Mouse (Mus musculus): ENCODE results near the gene Il20rb.

Il20rb gene

DNA sequence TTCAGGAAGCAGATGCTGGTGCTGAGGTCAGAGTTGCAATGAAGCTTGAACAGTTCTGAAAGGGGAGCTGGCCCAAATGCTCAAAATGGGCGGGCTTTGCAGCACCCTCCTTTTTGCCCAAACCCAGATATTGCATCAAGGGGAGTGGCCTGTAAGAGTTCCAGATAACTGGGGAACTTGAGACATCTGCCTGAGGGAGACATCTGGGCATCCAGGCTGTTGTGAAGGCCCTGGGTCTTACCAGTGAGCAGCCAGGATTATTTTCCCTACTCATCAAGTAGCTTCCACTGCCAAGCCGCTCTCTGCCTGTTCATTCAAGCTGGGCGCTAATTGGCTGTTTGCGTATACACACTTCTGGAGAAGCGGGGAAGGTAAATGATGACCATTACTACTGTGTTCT lies at the start of gene Il20rb:
Il20rb (minus strand) TSS at position 358 of the 400 bp plus-strand sequence.
- DNase-seq (ENCODE audit: low spot score in 2 of 2), result no peak

DNA sequence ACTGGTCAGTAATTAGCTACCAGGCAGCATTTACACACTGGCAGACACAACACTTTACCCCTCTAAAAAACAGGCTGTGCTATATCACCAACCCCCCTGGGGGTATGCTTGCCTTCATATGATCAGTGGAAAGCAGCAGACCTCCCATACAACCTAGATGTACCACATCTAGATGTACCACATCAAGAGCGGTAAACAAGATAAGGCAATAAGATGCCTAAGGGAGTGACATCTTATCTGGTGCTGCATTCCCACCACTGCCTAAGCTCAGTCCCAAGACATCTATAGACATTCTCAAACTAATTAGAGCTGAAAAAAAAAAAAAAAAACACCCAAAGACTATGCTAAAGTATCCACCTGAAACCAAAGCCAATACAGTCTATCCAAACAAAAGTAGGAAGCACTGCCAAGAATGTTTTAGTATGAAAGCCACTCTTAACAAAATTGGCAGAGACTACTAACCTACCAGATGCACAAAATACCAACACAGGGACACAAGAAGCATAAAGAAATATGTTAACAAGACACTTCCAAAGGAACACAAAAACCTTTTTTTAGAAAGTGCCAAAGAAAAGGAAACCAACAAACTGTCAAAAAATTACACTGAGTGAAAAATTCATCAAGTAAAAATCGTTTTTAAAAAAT lies 49.2 kb upstream of the Il20rb start:
- no peak for DNase-seq (ENCODE audit: low spot score in 2 of 2)

DNA sequence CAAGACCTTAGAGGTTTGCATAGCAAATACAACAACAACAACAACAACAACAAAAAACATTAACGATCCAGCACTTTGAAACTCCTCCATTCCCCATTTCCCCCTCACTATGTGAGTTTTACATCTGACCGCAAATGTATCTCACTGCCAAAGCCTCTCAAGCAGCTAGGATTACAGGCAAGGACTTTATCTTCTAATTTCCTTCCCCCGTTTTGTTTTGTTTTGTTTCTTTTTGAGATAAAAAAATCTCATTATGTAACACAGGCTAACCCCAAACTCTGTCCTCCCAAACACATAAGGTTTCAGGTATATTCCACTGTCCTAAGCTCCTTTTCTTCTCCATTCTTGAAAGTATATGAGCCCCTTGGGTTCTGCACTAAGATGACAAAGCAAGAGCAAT lies 48.1 kb upstream of the Il20rb start:
- no peak for DNase-seq (ENCODE audit: low spot score in 2 of 2)

DNA sequence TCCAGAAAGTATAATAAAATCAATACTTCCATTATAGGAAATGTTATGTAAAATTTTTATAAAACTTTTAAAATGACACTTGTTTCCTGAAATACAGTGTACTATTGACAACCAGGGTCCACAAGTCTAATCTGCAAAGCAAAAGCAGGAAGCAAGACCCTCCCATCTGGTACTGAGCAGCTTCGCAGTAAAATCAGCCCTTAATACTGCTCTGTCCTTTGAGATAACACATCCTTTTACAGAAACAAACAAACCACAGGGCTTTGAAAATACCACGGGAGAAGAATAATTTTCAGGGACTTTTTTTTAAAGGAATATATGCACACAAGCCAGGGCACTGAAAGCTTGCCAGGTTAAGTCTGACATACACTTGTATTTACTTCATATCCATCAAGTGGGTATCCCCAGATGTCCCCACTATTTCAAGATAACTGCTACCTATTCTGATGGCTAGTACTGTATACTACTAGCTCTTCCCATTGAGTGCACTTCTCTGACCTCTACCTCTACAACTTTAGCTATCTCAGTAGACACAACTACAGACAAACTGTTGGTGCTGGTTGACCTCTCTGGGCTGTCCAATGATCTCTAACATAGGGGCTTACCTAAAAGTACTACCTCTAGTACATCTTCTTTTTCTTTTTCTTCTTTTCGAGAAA lies 46.4 kb upstream of the Il20rb start:
- DNase-seq (ENCODE audit: low spot score in 2 of 2), result no peak

DNA sequence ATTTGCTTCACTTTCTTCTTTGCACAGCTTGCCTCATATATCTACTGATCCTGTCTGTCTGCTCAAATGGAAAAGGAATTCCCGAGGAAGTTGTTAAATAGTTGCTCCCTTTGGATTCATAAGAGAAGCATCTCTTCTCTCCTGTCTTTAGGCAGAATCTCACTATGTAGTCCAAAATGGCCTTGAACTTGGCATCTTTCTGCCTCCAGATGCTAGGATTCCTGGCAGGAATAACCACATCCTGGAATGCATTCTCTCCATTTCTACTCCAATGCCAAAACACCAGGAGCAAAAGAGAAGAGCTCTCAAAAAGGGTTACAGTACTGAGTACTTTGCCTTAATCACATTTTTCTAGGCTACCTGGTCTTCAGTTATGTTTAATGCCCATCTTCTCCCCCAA lies 44.7 kb upstream of the Il20rb start:
- no peak for DNase-seq (ENCODE audit: low spot score in 2 of 2)

DNA sequence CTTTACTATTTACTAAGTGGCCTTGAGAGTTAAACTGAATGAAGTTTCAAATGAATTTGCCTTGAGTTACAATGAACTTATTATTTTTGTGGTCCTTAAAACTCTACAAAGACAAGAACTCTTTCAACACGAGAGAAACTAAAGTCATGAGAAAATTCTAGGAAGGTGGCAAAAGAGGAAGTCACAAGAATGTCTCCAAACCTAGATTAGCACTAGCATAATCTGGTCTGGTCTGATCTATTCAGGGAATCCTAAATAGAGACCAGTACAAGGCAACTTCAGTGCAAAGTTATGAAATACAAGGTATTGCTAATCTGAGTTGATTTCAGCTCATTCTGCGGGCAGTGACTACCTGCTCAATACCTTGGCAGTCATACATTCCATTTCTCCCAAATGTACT lies 38.6 kb upstream of the Il20rb start:
- no peak for DNase-seq (ENCODE audit: low spot score in 2 of 2)

DNA sequence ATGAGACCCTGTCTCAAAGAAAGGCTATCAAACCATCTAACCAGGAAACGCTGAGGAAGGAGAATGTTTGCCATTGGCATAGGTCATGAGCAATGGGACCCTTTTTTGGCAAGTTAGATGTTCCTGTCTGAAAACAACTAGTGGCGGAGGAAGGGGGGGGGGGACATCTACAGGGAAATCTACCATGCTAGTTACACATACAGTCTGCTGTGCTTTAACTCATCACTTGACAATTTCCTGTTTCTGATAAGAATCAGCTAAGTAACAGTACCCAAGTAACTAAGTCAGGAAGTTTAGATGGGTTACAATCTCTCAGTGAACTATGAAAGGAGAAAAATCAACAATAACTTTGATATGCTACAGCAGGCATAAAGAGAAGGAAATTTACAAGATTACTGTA lies 35.4 kb upstream of the Il20rb start:
- no peak for DNase-seq (ENCODE audit: low spot score in 2 of 2)

DNA sequence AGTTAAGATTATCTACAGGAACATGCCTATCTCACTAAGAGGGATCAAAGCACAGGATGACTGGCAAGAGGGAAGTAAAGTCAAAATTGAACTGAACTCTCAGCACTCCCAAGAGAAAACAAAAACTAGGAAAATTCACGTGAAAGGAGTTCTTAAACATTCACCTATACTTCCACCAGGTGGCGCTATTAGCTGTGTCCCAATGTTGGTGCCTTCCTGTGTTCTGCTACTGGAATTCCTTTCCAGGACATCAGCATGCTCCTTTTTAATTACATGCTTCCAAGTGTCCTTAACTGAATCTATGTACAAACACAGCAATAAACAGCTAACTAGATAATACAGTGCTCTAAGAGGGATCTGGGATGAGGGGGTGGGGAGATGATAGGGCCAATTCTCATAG lies 34.0 kb upstream of the Il20rb start:
- DNase-seq (ENCODE audit: low spot score in 2 of 2), result peak; percentile 27 to 64

DNA sequence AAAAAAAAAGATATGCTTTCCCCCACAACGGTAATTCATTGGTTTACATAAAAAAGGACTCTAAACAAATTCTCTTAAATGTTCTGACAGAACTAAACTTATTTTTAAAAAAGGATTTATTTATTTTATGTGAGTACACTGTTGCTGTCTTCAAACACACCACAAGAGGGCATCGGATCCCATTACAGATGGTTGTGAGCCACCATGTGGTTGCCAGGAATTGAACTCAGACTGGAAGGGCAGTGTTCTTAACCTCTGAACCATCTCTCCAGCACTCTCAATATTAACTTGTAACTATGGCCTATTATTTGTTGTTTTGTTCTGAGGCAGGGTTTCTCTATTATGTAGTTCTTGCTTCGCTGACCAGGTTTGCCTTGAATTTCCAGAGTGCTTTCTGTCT lies 33.4 kb upstream of the Il20rb start:
- no peak for DNase-seq (ENCODE audit: low spot score in 2 of 2)

DNA sequence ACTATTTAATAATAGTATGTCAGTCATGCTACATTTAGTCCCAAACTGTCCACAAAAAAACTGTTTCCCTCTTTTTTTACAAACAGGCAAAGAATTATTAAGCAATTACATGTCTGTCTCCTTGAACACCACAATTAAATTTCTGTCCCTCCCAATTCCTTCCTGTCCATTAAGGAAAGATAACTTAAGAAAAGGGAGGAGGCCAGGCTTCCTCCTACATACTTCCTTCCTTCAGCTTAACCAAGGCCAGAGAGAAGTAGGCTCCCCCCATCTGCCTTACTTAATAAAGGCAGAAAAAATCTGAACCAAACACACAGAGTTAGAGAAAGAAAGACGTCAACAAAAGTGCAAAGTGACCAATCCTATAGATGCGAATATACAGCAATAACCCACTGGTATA lies 21.0 kb upstream of the Il20rb start:
- DNase-seq (ENCODE audit: low spot score in 2 of 2), result no peak

DNA sequence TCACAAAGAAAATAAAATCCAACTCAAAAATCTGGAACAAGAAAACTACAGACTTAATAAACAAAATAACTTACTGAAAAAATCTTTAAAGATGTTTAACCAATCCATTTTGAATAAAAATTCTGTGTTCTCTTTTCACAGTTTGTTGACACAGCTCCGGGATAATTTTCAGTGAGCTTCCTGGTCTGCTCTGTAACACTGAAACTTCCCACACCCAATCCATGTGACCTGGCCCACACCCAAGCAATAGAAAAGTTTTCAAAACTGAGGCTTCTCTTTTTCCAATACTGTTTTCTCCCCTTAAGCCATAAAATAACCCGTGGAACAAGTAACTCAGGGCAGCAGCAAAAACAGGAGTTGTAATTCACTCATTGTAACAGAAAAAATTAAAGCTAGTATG lies 20.1 kb upstream of the Il20rb start:
- DNase-seq (ENCODE audit: low spot score in 2 of 2), result no peak

DNA sequence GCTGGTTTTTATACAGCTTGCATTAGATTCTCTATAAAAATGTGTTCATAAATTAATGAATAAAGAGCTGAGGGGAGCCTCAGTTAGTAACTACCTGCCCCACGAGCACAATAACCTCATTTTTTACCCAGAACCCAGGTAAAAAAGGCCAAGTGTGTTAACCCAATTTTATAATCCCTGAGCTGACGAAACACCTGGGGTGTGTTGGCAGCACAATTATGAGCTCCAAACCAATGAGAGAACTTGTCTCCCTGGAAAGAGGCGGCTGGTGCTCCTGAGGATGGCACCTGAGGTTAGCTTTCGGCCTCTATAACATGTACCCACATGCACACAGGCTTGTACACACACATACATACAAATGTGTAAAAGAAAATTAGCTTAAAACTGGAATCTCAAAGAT lies 18.9 kb upstream of the Il20rb start:
- no peak for DNase-seq (ENCODE audit: low spot score in 2 of 2)

DNA sequence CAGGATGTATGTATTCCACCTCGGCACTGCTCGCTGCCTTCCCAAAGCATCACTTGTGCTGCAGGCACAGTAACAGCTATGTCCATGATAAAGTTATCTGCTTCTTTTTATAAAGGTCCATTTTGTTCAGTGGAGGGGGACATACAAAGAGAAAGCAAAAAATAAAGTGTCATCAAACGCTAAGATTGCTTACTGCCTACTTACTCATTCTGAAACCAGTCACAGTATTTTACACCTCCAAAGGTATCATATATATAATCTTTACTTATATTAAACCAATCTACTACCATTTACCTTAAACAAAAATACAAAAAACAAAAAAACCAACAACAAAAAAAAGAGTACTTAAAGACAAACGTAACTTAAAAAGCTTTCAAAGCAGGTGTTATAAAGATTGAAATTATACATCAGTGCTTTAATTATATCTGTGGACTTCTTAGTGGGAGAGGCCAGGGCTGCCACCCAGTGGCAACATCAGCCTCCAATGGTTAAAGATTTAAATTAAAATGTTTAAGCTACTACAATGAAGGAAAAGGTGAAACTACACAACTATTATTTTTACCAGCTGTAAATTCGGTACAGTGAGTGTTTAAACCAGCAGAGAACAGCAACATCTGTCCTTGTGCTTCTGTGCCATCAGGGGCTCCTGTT lies 7.1 kb upstream of the Il20rb start:
- DNase-seq (ENCODE audit: low spot score in 2 of 2), result no peak

DNA sequence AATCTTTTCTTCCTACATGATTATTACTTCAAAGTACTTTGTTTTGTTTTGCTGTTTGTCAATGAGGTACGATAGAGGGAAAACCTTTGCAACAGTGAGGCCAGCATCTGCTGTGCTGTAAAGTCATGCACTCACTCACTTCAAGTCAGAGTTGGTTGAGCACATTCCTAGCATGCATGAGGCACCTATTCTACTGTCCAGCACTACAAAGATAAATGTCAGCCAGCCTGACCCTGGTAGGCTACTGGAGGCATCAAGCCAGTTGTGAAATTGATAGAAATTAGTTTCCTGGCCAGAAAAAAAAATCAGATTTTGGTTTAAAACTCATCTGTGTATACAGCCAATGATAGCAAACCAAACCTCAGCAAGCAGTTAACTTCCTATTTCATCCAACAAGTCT lies 4.8 kb upstream of the Il20rb start:
- no peak for DNase-seq (ENCODE audit: low spot score in 2 of 2)

DNA sequence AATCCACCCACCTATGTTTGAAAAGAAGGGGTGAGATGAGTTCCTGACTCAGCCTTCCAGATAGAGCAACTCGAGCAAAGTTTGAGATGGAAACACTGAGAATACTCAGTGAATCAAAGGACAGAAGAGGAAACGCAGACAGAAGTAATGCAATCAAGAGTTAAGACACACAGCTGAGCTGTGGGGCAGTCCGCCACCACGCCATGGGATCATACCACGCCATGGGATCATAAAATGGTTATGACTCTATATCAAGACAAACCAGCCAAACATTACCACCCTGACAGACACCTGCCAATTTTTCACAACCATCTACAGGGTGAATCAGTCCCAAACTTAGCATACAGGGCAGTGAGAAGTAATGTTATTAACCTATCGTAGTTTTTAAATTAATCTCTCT lies 2.4 kb upstream of the Il20rb start:
- no peak for DNase-seq (ENCODE audit: low spot score in 2 of 2)

DNA sequence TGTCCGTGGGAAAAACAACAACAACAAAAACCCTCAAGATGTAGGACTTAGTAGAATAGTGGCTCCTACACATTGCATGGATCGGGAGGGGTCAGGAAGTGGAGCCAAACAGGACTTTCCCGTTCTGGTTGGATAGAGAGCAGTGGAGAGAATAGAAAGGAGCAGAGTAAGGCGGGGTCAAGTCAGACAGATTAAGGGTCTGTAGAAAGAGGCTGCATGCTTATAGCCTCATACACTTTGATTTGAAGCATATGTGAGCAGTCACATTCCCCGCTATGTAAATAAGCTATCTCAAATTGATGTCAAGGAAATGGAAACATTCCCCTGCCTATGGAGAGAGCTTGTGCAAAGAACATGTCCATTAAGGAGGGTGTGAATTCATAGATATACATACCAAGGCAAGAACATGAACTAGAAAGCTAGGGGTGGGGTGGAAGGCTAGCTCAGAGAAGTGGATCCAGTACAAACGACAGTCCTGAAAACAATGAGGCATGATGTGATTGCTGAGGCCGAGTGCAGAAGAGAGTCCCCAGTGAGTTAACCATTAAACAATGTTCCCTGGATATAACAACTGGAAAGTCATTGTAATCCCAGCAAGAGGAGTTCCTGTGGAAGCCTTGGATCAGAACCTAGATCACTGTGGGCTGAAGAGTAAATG lies 1.6 kb upstream of the Il20rb start:
- DNase-seq (ENCODE audit: low spot score in 2 of 2), result no peak

DNA sequence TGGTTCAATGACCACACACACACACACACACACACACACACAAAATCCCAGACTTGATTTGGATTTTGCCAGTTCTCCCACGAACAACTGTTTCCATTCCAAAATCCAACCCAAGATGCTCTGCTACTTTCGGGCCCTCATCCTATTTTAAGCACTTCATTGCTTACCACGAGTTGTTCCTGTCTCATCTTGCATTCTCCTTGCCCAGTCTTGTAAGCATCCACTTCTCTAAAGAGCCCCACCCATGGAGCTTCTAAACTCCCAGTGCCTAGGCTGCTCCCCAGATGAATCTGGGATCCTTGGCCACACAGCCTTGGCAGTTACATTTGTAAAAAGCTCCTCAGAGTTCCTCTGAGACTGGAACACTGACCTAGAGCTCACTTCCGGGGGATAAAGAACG lies 3.3 kb downstream of the Il20rb start:
- no peak for DNase-seq (ENCODE audit: low spot score in 2 of 2)

DNA sequence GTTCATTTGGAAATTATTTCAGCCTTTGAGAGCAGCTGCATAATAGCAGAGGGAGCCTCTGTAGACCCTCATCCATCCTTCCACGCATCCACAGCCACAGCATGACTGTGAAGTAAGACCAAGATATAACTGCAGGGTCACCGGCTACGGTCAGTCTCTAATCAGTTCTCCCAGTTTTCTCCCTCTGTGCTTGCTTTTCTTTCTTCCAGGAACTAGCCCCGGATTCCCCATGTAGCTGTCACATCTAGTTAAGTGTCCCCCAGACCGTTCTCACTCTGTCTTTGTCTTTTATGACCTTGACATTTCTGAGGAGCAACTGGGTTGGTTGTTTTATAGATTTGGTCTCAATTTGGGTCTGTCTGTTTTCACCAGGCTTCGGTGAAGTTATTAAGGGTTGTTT lies 5.0 kb downstream of the Il20rb start:
- no peak for DNase-seq (ENCODE audit: low spot score in 2 of 2)

DNA sequence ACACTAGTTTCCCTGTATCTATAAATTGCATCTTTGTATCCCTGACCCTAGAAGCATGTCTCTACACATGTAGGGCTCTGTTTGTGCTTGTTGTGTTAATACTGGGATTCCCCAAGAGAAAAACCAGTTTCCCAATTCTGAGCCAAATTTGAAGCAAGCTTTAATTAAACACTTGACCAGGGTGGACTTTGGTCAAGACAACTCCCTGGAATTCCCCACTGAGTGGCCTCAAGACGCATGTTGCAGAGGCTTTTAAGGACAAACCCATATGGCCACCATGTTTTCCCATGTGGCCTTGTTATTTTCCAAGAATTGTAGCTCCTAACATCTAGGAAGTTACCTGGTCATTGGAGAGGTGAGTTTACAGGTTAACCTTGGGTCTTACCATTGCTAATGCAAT lies 12.5 kb downstream of the Il20rb start:
- no peak for DNase-seq (ENCODE audit: low spot score in 2 of 2)

DNA sequence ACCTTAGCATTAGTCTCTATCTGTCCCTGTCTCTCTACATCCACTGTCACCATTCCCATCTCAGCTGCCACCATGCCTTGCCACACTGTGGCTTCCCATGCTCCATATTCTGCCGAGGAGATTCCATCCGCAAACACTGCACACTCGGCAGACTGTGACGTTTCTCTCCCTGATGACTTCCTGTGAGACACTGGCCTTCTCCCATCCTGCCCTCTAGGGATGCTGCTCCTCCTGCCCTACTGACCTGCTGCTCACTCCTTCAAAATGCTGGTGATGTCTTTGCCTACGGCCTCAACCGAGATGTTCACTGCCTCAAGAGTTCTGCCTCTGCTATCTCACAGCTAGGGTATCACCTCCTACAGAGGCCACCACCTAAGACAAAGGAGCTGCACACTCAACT lies 13.2 kb downstream of the Il20rb start:
- DNase-seq (ENCODE audit: low spot score in 2 of 2), result no peak

DNA sequence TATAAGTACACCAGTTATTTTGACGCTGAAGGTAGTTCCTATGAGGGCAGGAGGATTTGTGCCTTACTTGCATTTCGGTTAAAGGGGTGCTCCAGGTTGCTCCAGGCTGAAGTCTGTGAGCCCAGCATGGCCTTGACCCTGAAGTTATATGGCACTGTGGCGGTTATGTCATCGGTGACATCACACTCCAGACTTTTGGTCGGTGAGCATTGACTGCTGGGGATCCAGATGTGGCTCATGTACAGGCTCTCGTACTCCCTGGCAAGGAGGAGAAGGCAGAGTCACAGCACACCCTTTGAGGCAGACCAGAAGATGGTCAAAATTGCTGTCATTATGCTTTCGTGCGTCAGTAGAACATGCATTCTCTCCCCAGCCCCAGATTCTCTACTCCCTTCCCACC lies 13.7 kb downstream of the Il20rb start:
- no peak for DNase-seq (ENCODE audit: low spot score in 2 of 2)

DNA sequence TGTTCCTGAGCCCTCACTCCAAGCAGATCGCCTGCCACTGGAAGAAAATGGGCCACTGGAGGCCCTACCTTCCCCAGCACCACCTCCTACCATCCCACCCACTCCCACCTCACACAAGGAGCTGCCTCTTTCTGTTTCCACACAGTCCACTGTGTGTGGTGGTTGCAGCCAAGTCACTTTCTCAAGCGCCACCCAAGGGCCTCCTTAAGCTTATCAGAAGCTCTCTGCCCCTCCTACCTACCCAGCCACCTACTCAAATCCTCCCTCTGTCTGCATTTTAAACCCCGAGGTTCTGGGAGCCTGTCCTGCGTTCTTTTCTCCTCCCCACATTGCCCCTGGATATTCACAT lies 15.0 kb downstream of the Il20rb start:
- no peak for DNase-seq (ENCODE audit: low spot score in 2 of 2)

All from spleen, postnatal 4 days (tissue).